Mouse (Mus musculus): ENCODE results near the gene Fam126a. TPM values are rescaled to one million over a fixed set of nuclear protein-coding genes. Genes with fewer than 3 reads are reported as not detected.

The Fam126a gene
- polyA plus RNA-seq, 1 experiment from 2014 or later: 16.1 TPM

DNA sequence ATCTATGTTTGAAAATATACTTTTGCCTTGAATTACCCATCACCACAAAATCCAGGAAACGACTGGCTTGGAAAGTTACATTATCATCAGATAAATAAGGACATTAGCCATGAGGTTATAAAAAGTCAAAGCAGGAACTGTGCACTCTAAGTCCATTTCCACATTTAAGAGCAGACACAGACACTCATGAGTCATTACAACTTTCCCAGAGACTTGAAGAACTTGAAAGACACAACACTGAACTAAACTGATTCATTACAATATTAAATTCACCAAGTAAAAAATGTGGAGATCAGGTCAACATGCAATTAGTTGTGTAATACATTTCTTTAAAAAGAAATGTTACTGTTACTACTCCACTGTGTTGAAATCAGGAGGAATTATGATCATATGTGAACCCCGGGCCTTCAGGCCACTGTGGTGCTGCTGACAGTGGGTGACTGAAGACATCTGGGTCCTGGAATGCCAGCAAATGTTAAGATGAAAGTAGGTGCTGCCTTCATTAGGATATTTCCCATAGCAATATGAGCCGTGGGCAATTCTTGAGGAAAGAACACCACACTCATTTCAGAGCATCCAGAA, 55.4 kb downstream of the Fam126a start:
- Histone ChIP-seq H3K27me3 (replicated peaks) (no peaks in the 10 kb centered on the region), H3K36me3 (no peaks in the 10 kb centered on the region; the same call in 1 of the 2 replicates), H3K9me3 (no peaks in the 10 kb centered on the region), H3K27ac (no peak overlapping the region), H3K4me3 (replicated peaks) (no peak overlapping the region), H3K4me2 (replicated peaks) (no peak overlapping the region), H3K4me1 (replicated peaks) (no peaks in the 10 kb centered on the region), H3K9ac (no peak overlapping the region)
- 55% methylated on average over 3 of the region's 3 CpGs for WGBS
- no peak for ATAC-seq

DNA sequence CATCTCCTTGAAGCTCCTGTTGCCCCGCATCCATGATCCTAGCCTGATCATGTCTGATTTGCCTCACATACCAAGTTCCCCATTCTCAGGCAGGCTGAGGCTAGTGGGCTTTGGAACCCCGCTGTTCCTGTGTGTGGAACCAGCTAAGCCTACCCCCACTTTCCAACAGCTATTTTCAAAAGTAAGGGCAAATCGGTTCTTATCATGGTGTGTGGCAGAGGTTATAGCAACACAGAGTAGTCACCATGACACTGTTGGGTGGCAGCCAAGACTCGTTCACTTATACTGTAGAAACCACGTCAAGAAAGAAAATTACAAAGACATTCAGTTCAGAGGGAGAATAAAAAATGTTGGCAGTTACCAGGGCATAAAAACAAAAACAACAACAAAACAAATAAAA, 62.8 kb downstream of the Fam126a start:
- 68% methylated on average over 5 of the region's 5 CpGs for WGBS
- Histone ChIP-seq H3K27ac (no peak overlapping the region), H3K27me3 (replicated peaks) (no peaks in the 10 kb centered on the region), H3K4me1 (replicated peaks) (0 out of 2 replicates have a peak, but pooled peaks cover 2% of the 10 kb centered on the region), H3K9me3 (no peaks in the 10 kb centered on the region), H3K4me3 (replicated peaks) (no peak overlapping the region), H3K9ac (no peak overlapping the region), H3K4me2 (replicated peaks) (no peak overlapping the region), H3K36me3 (no peaks in the 10 kb centered on the region)
- no peak for ATAC-seq

DNA sequence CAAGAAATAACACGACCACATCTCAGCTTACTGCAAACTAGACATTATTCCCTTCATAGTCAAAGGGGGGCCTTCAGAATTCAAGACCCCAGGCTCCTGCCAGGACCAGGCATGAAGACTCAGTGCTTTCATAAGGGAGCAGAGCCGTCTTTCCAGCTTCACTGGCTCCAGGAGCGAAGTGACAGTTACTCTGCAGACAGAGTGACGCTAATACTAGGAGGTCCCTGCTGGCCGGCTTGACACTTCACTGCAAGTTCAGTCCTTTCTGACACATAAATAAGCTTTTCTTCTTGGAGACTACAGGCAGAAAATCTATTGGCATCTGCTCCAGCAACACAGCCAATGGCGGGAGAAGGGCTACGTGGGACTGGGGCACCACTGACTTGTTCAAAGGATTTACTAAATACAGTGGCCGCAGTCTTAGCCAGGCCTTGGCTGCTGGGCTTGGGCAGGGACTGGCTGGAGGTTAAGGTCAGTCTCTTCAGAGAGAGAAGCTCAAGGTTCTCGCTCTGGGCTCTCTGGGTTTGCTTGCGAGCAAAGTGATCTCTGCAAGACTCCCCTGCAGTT, 65.8 kb downstream of the Fam126a start:
- no peak overlapping the region for H3K4me3 ChIP-seq (replicated peaks)
- no peaks in the 10 kb centered on the region for H3K27me3 ChIP-seq (replicated peaks)
- H3K9ac ChIP-seq: no peak overlapping the region
- H3K4me2 ChIP-seq (replicated peaks): no peak overlapping the region
- 88% methylated on average over 10 of the region's 10 CpGs for WGBS
- 0 out of 2 replicates have a peak, but pooled peaks cover 2% of the 10 kb centered on the region for H3K4me1 ChIP-seq (replicated peaks)
- H3K27ac ChIP-seq: no peak overlapping the region
- no peaks in the 10 kb centered on the region for H3K9me3 ChIP-seq
- ATAC-seq: no peak
- H3K36me3 ChIP-seq: no peaks in the 10 kb centered on the region

DNA sequence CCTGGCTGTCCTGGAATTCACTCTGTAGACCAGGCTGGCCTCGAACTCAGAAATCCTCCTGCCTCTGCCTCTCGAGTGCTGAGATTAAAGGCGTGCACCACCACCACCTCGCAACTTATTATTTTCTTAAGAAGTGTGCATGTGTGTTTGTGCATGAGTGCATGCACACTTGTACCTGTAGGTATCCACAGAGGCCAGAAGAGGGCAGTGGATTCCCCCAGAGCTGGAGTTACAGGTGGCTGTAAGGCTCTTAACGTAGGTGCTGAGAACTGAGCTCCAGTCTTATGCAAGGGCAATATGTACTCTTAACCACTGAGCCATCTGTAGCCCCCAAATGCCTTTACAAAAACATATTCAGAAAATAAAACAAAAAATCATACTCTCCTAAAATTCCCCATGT, 77.4 kb downstream of the Fam126a start:
- Histone ChIP-seq H3K27ac (no peak overlapping the region), H3K9ac (no peak overlapping the region), H3K4me2 (replicated peaks) (no peak overlapping the region), H3K4me3 (replicated peaks) (no peak overlapping the region), H3K4me1 (replicated peaks) (no peaks in the 10 kb centered on the region), H3K27me3 (replicated peaks) (no peaks in the 10 kb centered on the region), H3K9me3 (no peaks in the 10 kb centered on the region), H3K36me3 (no peaks in the 10 kb centered on the region)
- WGBS: 91% methylated on average over 5 of the region's 5 CpGs
- no peak for ATAC-seq

DNA sequence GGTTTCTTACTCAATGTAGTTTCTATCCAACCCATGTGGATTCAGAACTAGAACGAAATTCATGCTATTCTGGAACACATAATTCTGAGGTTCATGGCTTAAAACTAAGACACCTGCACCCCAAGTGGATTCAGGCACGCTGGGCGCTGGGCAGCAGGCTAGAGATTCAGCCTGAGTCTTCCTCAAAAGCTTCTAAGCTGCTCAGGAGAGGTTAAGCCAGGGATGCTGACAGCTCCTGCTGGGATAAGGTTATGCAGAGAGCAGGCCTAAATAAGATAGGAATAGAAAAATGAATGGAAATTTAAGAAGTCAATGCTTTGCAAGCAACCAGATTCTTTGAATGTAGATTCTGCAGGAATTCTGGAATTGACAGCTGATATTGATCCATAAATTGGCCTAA, 82.4 kb downstream of the Fam126a start:
- H3K4me1 ChIP-seq (replicated peaks): no peaks in the 10 kb centered on the region
- H3K27ac ChIP-seq: no peak overlapping the region
- no peak overlapping the region for H3K4me3 ChIP-seq (replicated peaks)
- H3K27me3 ChIP-seq (replicated peaks): no peaks in the 10 kb centered on the region
- no peaks in the 10 kb centered on the region for H3K9me3 ChIP-seq
- no peak overlapping the region for H3K4me2 ChIP-seq (replicated peaks)
- WGBS: 61% methylated on average over 3 of the region's 3 CpGs
- ATAC-seq: no peak
- H3K36me3 ChIP-seq: no peaks in the 10 kb centered on the region
- H3K9ac ChIP-seq: no peak overlapping the region

DNA sequence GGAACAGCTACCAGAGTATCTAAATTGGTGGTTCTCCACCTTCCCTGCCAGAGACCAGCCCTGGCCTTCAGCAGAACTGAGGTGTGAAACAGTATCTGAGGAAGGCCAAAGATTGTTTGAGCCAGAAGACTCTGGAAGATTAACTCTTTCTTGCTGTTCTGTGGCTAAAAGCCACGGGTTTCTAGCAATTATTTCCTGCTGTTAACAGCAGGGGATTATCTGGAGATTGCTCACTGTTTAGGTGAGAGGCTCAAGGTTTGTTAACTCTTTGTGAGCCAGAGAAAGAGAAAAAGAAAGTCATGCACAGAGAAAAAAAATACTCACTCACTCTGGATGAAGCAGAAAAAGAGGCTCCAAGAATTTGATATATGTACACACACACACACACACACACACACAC, 85.4 kb downstream of the Fam126a start:
- Histone ChIP-seq H3K36me3 (no peaks in the 10 kb centered on the region), H3K27me3 (replicated peaks) (no peaks in the 10 kb centered on the region), H3K4me1 (replicated peaks) (no peaks in the 10 kb centered on the region), H3K9me3 (no peaks in the 10 kb centered on the region), H3K9ac (no peak overlapping the region), H3K4me2 (replicated peaks) (no peak overlapping the region), H3K4me3 (replicated peaks) (no peak overlapping the region), H3K27ac (no peak overlapping the region)
- ATAC-seq: no peak
- WGBS: 0% methylated on average over 1 of the region's 1 CpGs

DNA sequence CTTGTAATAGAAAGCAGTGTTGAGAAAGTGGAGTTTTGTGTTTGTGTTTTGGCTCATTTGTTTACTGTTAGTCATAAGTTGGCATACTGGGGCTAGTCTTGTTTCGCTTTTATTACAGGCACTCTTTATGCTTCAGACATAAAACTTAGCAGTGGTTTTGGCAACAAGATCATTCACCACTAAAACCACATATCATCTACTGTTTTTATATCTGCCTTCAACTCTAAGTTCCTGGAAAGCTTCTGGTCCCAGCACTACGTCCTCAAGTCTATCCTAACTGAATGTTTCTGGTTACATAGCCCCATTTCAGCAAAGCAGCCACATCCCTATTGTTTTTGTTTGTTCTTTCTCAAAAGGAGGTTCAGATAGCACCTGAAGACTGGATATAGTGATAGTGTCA, 87.0 kb downstream of the Fam126a start:
- H3K9ac ChIP-seq: no peak overlapping the region
- H3K4me2 ChIP-seq (replicated peaks): no peak overlapping the region
- H3K27ac ChIP-seq: no peak overlapping the region
- H3K9me3 ChIP-seq: no peaks in the 10 kb centered on the region
- WGBS: 81% methylated on average over 2 of the region's 2 CpGs
- ATAC-seq: no peak
- H3K36me3 ChIP-seq: no peaks in the 10 kb centered on the region
- H3K4me3 ChIP-seq (replicated peaks): no peak overlapping the region
- no peaks in the 10 kb centered on the region for H3K4me1 ChIP-seq (replicated peaks)
- no peaks in the 10 kb centered on the region for H3K27me3 ChIP-seq (replicated peaks)

DNA sequence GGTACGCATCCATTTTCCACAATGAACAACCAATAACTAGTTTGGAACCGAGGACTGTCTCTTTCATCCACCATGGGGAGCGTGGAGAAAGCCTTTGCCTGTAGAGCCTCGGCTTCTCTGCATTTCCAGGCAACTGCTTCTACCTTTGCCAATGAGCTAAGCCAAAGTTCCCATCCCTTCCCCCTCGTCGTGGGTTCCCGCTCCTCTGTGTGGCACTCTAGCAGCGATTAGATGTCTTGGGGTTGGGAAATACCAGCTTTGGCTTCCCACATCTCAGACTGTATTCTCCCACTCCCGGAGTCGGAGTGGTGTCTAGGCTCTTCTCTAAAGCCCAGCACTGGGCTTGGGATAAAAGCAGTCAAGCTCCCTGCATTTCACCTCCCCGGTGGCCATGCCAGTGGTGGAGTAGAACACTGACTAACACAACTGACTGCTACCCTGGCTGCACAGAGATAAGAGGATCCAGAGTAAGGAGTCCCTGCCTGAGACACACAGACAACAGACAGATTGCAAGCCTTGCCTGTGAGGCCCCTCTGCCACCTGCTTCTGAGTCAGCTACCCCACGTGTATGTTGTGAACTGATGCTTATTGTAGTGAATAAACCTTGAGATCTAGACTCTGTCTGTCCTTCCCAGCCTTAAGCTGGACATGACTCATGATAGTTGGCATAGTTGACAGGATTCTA, 106.9 kb downstream of the Fam126a start:
- H3K4me1 ChIP-seq (replicated peaks): 0 out of 2 replicates have a peak, but pooled peaks cover 7% of the 10 kb centered on the region
- no peak overlapping the region for H3K27ac ChIP-seq
- H3K9me3 ChIP-seq: no peaks in the 10 kb centered on the region
- H3K9ac ChIP-seq: no peak overlapping the region
- H3K36me3 ChIP-seq: no peaks in the 10 kb centered on the region
- 88% methylated on average over 12 of the region's 12 CpGs for WGBS
- no peak overlapping the region for H3K4me3 ChIP-seq (replicated peaks)
- no peaks in the 10 kb centered on the region for H3K27me3 ChIP-seq (replicated peaks)
- no peak overlapping the region for H3K4me2 ChIP-seq (replicated peaks)
- ATAC-seq: peak; percentile 69; the same call in 1 of the 2 replicates

DNA sequence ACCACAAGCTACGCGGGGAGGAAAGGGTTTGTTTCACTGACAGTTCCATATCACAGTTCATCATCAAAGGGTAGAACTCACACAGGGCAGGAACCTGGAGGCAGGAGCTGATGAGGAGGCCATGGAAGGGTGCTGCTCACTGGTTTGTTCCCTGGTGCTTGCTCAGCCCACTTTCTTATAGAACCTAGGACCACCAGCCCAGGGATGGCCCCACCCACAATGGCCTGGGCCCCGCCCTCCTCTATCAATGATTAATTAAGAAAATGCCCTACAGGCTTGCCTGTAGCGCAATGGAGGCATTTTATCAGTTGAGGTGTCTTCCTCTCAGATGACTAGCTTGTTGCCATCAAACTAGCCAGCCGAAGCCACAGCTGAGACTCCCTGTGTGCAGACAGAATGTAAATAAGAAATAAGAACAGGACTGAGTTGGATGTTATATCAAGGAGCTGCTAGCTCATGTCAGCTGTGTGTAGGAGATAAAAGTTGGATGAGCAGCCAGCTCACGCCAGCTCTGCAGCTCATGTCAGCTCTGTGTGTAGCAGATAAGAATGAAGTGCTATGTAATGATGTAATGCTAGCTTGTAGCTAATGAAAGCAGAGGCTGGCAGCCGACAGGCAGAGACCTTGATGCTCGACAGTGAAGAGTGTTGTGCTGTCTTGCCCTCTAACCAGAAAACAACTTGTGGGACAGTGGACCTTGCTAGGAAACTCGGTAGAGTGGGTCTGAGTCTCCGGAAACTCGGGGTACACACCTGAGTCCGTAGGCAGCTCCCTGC, 107.8 kb downstream of the Fam126a start:
- peak; percentile 82 for ATAC-seq
- Histone ChIP-seq H3K4me3 (replicated peaks) (no peak overlapping the region), H3K27ac (no peak overlapping the region), H3K27me3 (replicated peaks) (no peaks in the 10 kb centered on the region), H3K4me2 (replicated peaks) (no peak overlapping the region), H3K4me1 (replicated peaks) (0 out of 2 replicates have a peak, but pooled peaks cover 7% of the 10 kb centered on the region), H3K9me3 (no peaks in the 10 kb centered on the region), H3K9ac (no peak overlapping the region), H3K36me3 (no peaks in the 10 kb centered on the region)
- 68% methylated on average over 12 of the region's 12 CpGs for WGBS

DNA sequence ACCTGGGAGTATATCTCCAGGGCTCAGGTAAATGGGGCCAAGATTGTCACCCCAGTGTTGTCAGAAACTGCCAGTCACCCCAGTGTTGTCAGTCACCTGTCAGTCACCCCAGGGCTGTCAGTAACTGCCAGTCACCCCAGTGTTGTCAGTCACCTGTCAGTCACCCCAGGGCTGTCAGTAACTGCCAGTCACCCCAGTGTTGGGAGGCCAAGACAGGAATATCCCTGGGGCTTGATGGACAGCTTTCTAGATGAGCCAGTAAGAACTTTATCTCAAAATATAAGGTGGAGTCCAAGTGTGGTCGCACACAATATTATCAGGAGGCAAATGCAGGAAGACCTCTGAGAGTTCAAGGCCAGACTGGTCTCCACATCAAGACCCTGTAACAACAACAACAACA, 109.2 kb downstream of the Fam126a start:
- H3K4me2 ChIP-seq (replicated peaks): no peak overlapping the region
- 96% methylated on average over 1 of the region's 1 CpGs for WGBS

DNA sequence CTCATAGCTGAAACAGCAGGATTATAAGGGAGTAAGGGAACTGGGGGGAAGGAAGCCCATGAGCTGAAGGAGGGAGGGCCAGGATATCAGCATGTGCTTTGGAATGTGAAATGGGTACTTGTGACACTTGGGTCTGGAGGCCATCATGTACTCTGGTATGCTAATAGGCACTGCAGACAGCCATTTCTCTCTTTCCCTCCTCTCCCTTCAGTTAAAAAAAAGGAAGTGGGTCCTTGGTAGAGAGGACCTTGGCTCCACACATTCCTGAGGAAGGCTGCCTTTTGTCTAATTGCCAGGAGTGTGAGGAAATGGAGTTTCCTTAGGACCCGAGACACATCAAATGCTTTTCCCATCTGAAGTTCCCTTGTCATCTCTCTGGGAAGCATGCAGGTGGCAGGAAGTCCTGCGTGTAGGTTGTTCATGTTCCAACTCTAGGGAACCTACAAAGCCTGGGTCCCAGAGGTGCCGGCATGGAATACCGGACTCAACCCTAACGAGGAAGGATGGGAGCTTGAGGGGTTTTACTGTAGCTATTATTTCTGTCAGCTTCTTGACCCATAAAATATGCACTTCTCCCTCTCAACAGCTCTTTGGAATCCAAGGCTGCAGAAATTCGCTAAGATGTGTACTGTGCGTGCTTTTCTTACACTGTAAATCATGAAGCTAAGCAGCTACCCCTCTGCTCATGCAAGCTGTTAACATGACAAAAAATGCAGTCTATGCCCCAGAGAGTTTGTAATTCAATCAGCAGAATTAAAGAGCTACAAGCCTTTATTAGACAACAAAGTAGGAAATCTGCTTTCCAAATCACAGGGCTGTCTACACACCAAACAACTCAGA, 110.4 kb downstream of the Fam126a start:
- H3K27me3 ChIP-seq (replicated peaks): no peaks in the 10 kb centered on the region
- no peak overlapping the region for H3K4me3 ChIP-seq (replicated peaks)
- H3K9ac ChIP-seq: no peak overlapping the region
- 46% methylated on average over 7 of the region's 7 CpGs for WGBS
- H3K4me1 ChIP-seq (replicated peaks): 0 out of 2 replicates have a peak, but pooled peaks cover 7% of the 10 kb centered on the region
- H3K4me2 ChIP-seq (replicated peaks): no peak overlapping the region
- H3K27ac ChIP-seq: peak overlapping the region; percentile 24; the same call in 1 of the 2 replicates
- ATAC-seq: no peak
- no peaks in the 10 kb centered on the region for H3K9me3 ChIP-seq
- no peaks in the 10 kb centered on the region for H3K36me3 ChIP-seq

More for the DNA sequence above, 109.2 kb downstream of the Fam126a start:
- H3K36me3 ChIP-seq: no peaks in the 10 kb centered on the region
- H3K4me3 ChIP-seq (replicated peaks): no peak overlapping the region
- no peaks in the 10 kb centered on the region for H3K9me3 ChIP-seq
- no peak overlapping the region for H3K27ac ChIP-seq
- no peak overlapping the region for H3K9ac ChIP-seq
- H3K4me1 ChIP-seq (replicated peaks): 0 out of 2 replicates have a peak, but pooled peaks cover 7% of the 10 kb centered on the region
- ATAC-seq: no peak
- H3K27me3 ChIP-seq (replicated peaks): no peaks in the 10 kb centered on the region

Data from intestine, embryonic 15.5 days (tissue).